Mouse (Mus musculus) adipose tissue, adult 10 weeks (tissue): Measurements from ENCODE around the gene 3110009E18Rik. TPM values are rescaled to one million over a fixed set of nuclear protein-coding genes. Genes with fewer than 3 reads are reported as not detected.

Experiments
- polyA plus RNA-seq: library from polyadenylated mRNA; stranded (reverse); fragments of 350-450 nt; fragmentation: Illumina TruSeq; extraction: RNeasy Lipid Tissue Mini Kit (QIAGEN cat#74804); gene quantifications from one replicate; pipeline ENCODE4 v1.2.3, GENCODE M21; 2014; ENCODE audit warnings: low read depth, low replicate concordance

3110009E18Rik gene
- polyA plus RNA-seq = 4.7 TPM

GRCm38 (mm10) chr1:120120969-120121811, at the start of gene 3110009E18Rik, which contains the start of gene Dbi:
TSS of gene 3110009E18Rik (plus strand) at chr1:120121187.
TSS of gene Dbi (minus strand) at chr1:120121078.

GRCm38 (mm10) chr1:120073519-120074306, 47.3 kb upstream of the 3110009E18Rik start, which contains the start of gene Tmem37:
TSS of gene Tmem37 (minus strand) at chr1:120074074.

Other genes with a start within 250 kb of the 3110009E18Rik start
- gene Tmem177, start 208.0 kb upstream of the 3110009E18Rik start, polyA plus RNA-seq = 5.0 TPM
- 1.9 TPM for gene Cfap221, start 124.0 kb upstream of the 3110009E18Rik start, polyA plus RNA-seq
- gene Sctr, start 114.3 kb upstream of the 3110009E18Rik start, polyA plus RNA-seq = 4.3 TPM
- 31.8 TPM for gene Tmem37, start 47.1 kb upstream of the 3110009E18Rik start, polyA plus RNA-seq
- gene Dbi, start 109 bp upstream of the 3110009E18Rik start, polyA plus RNA-seq = 1,902 TPM
- 20.6 TPM for gene Steap3, start 151.5 kb downstream of the 3110009E18Rik start, polyA plus RNA-seq
- not detected for gene C1ql2, start 219.4 kb downstream of the 3110009E18Rik start, polyA plus RNA-seq